Mouse (Mus musculus): ENCODE measurements at regions not wholly inside any gene's neighbourhood (a gene's known extent, or its start where the extent isn't known, plus 50 kb on each side); places are given as distances from the start of the nearest gene placed in this dataset.
A peak's percentile ranks its signal among the peaks of the same experiment; 100 is the strongest.

DNA sequence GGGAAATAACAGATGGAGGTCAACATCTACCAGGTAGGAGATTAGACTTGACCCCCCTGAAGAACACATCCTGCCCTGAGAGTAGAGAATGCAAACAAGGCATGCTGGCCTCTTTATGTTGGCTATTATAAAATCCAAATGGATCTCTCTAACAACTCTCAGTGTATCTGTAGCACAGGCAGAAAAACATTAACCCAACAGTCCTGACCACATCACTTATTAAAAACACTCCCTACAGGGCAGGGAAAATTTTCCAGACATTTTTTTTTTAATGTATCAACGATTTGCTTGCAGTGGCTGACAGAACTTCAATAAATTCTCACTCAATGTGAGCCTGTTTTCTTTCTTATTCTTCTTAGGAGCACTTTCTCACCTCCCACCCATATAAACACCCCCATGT is 511.4 kb downstream of the Cdk5rap2 start:
- in situ Hi-C loops (cut with MboI; ENCODE audit: low sequenced_read_pairs in 2 of 2, unreplicated experiment in 2 of 2): no loop called here
- H3K4me3 ChIP-seq (ENCODE audit: insufficient read depth in 1 of 2, low read depth in 1 of 2, low read length in 2 of 2, poor library complexity in 1 of 2, severe bottlenecking in 1 of 2): no peak overlapping the region
- DNase-seq (ENCODE audit: low read depth, low spot score): no peak
- H3K9ac ChIP-seq (ENCODE audit: insufficient read depth, low read depth, low read length, poor library complexity, severe bottlenecking): no peak overlapping the region
- no peaks in the 10 kb centered on the region for H3K9me3 ChIP-seq (ENCODE audit: control insufficient read depth, insufficient read depth, low read depth, low read length)
- TF ChIP-seq ZC3H11A (IDR thresholded peaks at IDR 0.05; ENCODE audit: borderline replicate concordance, low read depth, low read length) (no peak), HCFC1 (IDR thresholded peaks at IDR 0.05; ENCODE audit: borderline replicate concordance, insufficient read depth, low read length) (no peak), MAFK (IDR thresholded peaks at IDR 0.05; ENCODE audit: insufficient read depth, low read depth, low read length) (no peak), ZNF384 (IDR thresholded peaks at IDR 0.05; ENCODE audit: low read depth, low read length) (no peak), CHD2 (IDR thresholded peaks at IDR 0.05; ENCODE audit: low read depth, low read length) (no peak)
- no peaks in the 10 kb centered on the region for H3K36me3 ChIP-seq (ENCODE audit: control insufficient read depth, insufficient read depth, low read length, poor library complexity, severe bottlenecking)
- H3K4me1 ChIP-seq (ENCODE audit: control insufficient read depth in 2 of 2, insufficient read depth in 2 of 2, low read length in 2 of 2, poor library complexity in 1 of 2): no peaks in the 10 kb centered on the region
- no peak overlapping the region for H3K27ac ChIP-seq (ENCODE audit: insufficient read depth, low read depth, low read length, poor library complexity, severe bottlenecking)

DNA sequence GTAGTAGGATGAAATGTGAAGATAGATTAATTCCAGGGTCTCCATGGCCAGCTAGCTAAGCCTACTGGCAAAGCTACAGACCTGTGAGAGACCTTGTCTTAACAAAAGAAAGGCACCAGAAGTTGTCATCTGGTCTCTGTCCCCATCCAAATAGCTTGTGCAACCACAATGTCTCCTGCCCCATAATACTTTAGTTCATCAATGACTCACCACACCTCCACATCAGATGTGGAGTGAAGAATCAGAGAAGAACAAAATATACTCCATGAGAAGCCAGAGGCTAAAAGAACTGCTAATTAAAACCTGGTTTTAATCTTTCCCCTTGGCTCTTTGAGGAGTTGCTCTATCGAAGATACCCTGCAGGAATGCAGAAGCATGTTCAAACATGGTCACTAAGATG is 514.1 kb downstream of the Cdk5rap2 start:
- Histone ChIP-seq H3K9ac (ENCODE audit: insufficient read depth, low read depth, low read length, poor library complexity, severe bottlenecking) (no peak overlapping the region), H3K9me3 (ENCODE audit: control insufficient read depth, insufficient read depth, low read depth, low read length) (no peaks in the 10 kb centered on the region), H3K4me3 (ENCODE audit: insufficient read depth in 1 of 2, low read depth in 1 of 2, low read length in 2 of 2, poor library complexity in 1 of 2, severe bottlenecking in 1 of 2) (no peak overlapping the region), H3K4me1 (ENCODE audit: control insufficient read depth in 2 of 2, insufficient read depth in 2 of 2, low read length in 2 of 2, poor library complexity in 1 of 2) (no peaks in the 10 kb centered on the region), H3K27ac (ENCODE audit: insufficient read depth, low read depth, low read length, poor library complexity, severe bottlenecking) (no peak overlapping the region), H3K36me3 (ENCODE audit: control insufficient read depth, insufficient read depth, low read length, poor library complexity, severe bottlenecking) (no peaks in the 10 kb centered on the region)
- no peak for DNase-seq (ENCODE audit: low read depth, low spot score)
- TF ChIP-seq ZNF384 (IDR thresholded peaks at IDR 0.05; ENCODE audit: low read depth, low read length) (no peak), CHD2 (IDR thresholded peaks at IDR 0.05; ENCODE audit: low read depth, low read length) (no peak), HCFC1 (IDR thresholded peaks at IDR 0.05; ENCODE audit: borderline replicate concordance, insufficient read depth, low read length) (no peak), MAFK (IDR thresholded peaks at IDR 0.05; ENCODE audit: insufficient read depth, low read depth, low read length) (no peak), ZC3H11A (IDR thresholded peaks at IDR 0.05; ENCODE audit: borderline replicate concordance, low read depth, low read length) (no peak)
- in situ Hi-C loops (cut with MboI; ENCODE audit: low sequenced_read_pairs in 2 of 2, unreplicated experiment in 2 of 2): no loop called here

DNA sequence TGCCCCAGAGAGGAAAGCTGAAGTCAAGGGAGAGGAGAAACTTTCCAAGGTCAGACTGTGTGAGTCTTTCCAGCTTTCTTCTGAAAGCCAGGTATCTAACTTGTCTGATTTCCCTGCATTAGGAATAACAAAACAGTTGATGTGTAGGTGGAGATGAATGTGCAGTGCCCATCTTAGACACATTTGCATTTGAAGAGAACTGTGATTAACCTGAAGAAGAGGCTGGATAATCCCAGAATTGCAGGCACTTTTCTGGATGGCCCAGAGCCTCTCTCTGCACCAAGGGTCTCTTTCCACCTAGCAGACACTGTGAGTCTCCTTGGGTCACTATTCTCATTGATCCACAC is 517.4 kb downstream of the Cdk5rap2 start:
- Histone ChIP-seq H3K27ac (ENCODE audit: insufficient read depth, low read depth, low read length, poor library complexity, severe bottlenecking) (no peak overlapping the region), H3K9ac (ENCODE audit: insufficient read depth, low read depth, low read length, poor library complexity, severe bottlenecking) (no peak overlapping the region), H3K4me3 (ENCODE audit: insufficient read depth in 1 of 2, low read depth in 1 of 2, low read length in 2 of 2, poor library complexity in 1 of 2, severe bottlenecking in 1 of 2) (no peak overlapping the region), H3K9me3 (ENCODE audit: control insufficient read depth, insufficient read depth, low read depth, low read length) (no peaks in the 10 kb centered on the region), H3K36me3 (ENCODE audit: control insufficient read depth, insufficient read depth, low read length, poor library complexity, severe bottlenecking) (no peaks in the 10 kb centered on the region), H3K4me1 (ENCODE audit: control insufficient read depth in 2 of 2, insufficient read depth in 2 of 2, low read length in 2 of 2, poor library complexity in 1 of 2) (no peaks in the 10 kb centered on the region)
- in situ Hi-C loops (cut with MboI; ENCODE audit: low sequenced_read_pairs in 2 of 2, unreplicated experiment in 2 of 2): no loop called here
- peak; percentile 36 for DNase-seq (ENCODE audit: low read depth, low spot score)
- TF ChIP-seq MAFK (IDR thresholded peaks at IDR 0.05; ENCODE audit: insufficient read depth, low read depth, low read length) (no peak), CHD2 (IDR thresholded peaks at IDR 0.05; ENCODE audit: low read depth, low read length) (peak; percentile 58; the same call in 1 of the 2 replicates)

DNA sequence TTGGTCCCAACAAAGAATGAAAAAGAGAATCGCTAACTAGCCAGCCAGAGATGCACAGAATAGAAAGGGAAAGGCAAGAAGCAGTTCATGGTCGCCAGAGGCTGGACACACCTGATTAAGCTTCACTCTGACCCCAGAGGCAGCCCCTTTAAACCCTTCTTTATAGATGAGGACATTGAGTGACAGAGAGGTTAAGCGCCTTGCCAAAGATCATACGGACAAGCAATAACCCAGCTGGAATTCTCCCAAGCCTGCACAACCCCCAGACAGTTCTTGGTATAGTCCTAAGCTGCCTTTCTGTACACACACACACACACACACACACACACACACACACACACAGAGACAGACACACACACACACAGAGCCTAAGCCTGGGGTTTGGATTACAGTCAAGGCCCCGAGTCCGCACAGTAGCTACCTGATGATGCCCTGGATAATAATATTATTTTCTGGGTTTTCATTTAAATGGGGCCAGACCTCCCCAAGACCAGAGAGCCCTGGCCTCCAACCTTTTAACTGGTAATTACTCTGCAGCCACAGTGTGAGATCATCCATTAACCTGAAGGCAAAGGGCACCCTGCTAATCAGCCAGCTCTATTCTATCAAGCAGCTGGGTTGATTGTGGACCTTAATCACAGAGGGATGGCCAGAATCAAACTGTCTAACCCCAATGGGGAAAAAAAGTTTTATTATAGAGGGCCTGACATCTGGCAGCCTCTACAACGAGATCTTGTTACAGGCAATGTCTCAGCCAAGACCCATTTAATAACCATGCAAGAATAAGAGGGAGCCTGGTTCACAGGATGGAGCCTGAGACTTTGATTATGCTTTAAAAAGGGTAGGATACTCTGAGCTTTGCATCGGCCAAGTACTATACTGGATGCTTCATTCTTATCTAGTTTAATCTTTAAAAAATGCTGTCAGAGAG is 518.1 kb downstream of the Cdk5rap2 start:
- H3K36me3 ChIP-seq (ENCODE audit: control insufficient read depth, insufficient read depth, low read length, poor library complexity, severe bottlenecking): no peaks in the 10 kb centered on the region
- TF ChIP-seq ZC3H11A (IDR thresholded peaks at IDR 0.05; ENCODE audit: borderline replicate concordance, low read depth, low read length) (no peak), MAFK (IDR thresholded peaks at IDR 0.05; ENCODE audit: insufficient read depth, low read depth, low read length) (no peak), ZNF384 (IDR thresholded peaks at IDR 0.05; ENCODE audit: low read depth, low read length) (no peak), HCFC1 (IDR thresholded peaks at IDR 0.05; ENCODE audit: borderline replicate concordance, insufficient read depth, low read length) (no peak), CHD2 (IDR thresholded peaks at IDR 0.05; ENCODE audit: low read depth, low read length) (no peak)
- no peak overlapping the region for H3K9ac ChIP-seq (ENCODE audit: insufficient read depth, low read depth, low read length, poor library complexity, severe bottlenecking)
- no peak overlapping the region for H3K27ac ChIP-seq (ENCODE audit: insufficient read depth, low read depth, low read length, poor library complexity, severe bottlenecking)
- H3K9me3 ChIP-seq (ENCODE audit: control insufficient read depth, insufficient read depth, low read depth, low read length): no peaks in the 10 kb centered on the region
- no peak overlapping the region for H3K4me3 ChIP-seq (ENCODE audit: insufficient read depth in 1 of 2, low read depth in 1 of 2, low read length in 2 of 2, poor library complexity in 1 of 2, severe bottlenecking in 1 of 2)
- H3K4me1 ChIP-seq (ENCODE audit: control insufficient read depth in 2 of 2, insufficient read depth in 2 of 2, low read length in 2 of 2, poor library complexity in 1 of 2): no peaks in the 10 kb centered on the region
- no peak for DNase-seq (ENCODE audit: low read depth, low spot score)
- in situ Hi-C loops (cut with MboI; ENCODE audit: low sequenced_read_pairs in 2 of 2, unreplicated experiment in 2 of 2): no loop called here

All from ES-E14 (cell line).